Mouse (Mus musculus): ENCODE data around the gene Slc5a10. TPM values are rescaled to one million over a fixed set of nuclear protein-coding genes. Genes with fewer than 3 reads are reported as not detected.

Gene Slc5a10
- total RNA-seq (2021) = 1 to 10 TPM in 1 of 2 experiments, under 1 TPM in 1; 0.23 to 5.6 TPM
- long read RNA-seq, experiment 1 = 0 reads
- long read RNA-seq, experiment 2, partial matches to known transcripts = 2 of 7 reads
- long read RNA-seq, experiment 2, other reads (novel, unspliced or antisense) = 2 of 7 reads

DNA sequence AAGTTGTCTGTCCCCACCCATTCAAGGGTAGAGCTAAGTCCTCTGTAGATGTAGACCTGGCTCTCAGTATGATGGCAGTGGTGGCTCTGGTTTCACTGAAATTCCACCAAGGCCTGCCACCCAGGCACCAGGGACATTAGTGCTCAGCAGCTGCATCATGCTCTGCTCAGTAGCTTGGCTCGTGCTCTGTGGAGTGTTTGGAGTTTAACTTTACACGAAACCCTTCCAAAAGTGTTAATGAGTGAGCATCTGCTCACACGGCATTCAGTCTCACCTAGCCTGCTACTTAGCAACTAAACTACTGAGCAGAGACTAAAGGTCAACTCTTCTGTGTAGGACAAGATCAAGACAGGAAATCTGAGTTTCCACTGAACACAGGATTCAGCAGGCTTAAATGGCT, at the start of gene Slc5a10:
Gene Slc5a10 (minus strand): TSS at position 191 of the 400 bp plus-strand sequence.
- DNase-seq (ENCODE audit: low spot score in 2 of 2) = no peak

GRCm38 (mm10) chr11:61761584-61762407, 41.2 kb upstream of the Slc5a10 start, which contains the start of gene Prpsap2:
Gene Prpsap2, minus strand, starts transcription at chr11:61762088.
- DNase-seq (ENCODE audit: low spot score in 2 of 2) = peak; percentile 99 to 100

- DNase-seq (ENCODE audit: low spot score in 2 of 2) = no peak
These were observed 39.9 kb upstream of the Slc5a10 start for GRCm38 (mm10) chr11:61760518-61760917.

GRCm38 (mm10) chr11:61757151-61757550, 36.5 kb upstream of the Slc5a10 start:
- no peak for DNase-seq (ENCODE audit: low spot score in 2 of 2)

- DNase-seq (ENCODE audit: low spot score in 2 of 2) = no peak
These were observed 31.0 kb upstream of the Slc5a10 start for GRCm38 (mm10) chr11:61751612-61752011.

DNA sequence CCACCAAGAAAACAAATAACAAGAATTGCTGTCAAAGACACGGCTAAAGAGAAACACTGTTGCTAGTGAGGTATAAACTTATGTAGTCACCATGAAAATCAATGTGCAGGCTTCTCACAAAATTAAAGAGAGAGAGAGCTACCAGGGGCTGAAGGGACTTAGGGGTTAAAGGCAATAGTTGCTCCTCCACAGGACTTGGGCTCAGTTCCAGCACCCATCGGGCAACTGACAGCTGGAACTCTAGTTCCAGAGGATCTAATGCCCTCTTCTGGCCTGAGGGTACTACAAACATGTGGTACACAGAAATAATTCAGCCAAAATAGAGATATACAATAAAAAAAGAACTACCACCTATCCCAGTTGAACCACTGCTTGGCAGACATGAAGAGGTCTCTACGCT, 26.5 kb upstream of the Slc5a10 start:
- DNase-seq (ENCODE audit: low spot score in 2 of 2) = no peak

DNA sequence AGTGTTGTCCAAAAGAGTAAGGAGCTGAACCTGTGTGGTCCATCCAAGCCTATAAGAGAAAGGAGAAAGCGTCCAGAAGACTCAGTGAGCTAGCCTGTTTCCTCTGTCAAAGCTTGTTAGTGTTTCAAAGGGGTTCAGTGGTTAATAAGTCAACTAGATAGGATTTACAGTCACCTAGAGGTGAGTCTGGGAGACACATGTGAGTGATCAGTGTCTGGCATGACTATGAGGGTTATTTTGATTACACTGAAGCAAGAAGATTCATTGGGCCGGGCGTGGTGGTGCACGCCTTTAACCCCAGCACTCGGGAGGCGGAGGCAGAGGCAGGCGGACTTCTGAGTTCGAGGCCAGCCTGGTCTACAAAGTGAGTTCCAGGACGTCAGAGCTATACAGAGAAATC, 25.2 kb upstream of the Slc5a10 start:
- DNase-seq (ENCODE audit: low spot score in 2 of 2) = no peak

DNA sequence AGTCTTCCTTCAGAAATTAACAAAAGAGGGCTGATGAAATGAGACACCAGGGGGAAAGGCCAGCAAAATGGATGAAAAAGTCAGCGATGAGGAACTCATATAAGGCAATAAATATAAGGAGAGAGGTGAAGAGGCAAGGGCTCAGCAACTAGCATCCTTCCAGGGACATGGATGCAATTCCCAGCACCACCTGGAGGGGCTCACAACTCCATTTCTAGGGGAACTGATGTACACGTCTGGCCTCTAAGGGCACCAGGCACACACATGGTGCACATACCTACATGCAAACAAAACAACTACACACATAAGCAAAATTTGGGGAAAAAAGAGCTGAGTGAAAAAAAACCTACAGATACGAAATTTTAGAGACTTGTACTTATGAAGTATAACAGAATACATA, 23.8 kb upstream of the Slc5a10 start:
- DNase-seq (ENCODE audit: low spot score in 2 of 2) = no peak

DNA sequence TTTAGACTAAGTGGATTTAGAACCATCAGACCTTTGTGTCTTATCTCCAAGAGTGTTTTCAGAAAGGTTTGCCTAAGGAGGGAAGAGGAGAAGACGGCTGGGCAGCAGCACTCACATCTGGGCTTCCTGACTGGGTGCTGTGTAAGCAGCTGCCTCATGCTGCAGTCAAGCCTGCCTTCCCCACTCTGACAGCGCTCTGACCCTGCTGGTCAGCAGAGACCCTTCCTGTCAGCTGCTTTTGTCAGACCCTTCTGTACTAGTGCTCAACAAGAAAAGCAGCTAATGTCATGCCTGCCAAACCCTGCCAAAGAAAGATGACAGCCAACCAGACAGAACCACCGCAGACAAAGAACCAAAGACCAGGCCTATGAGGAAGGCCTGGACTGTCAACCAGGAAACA, 23.1 kb upstream of the Slc5a10 start:
- DNase-seq (ENCODE audit: low spot score in 2 of 2) = no peak

DNA sequence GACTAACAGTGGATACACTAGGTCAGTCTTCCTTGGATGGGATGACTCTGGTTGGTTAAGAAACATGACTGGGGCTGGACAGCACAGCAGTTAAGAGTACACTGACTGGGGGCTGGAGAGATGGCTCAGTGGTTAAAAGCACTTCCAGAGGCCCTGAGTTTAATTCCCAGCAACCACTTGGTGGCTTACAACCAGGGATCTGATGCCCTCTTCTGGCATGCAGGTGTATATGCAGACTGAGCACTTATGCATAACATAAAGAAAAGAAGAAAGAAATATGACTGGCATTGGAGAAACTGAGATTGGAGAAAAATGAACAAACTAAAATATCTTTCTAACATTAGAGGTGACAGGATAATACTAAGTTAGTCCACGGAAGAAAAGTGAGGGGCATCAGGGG, 19.9 kb upstream of the Slc5a10 start:
- DNase-seq (ENCODE audit: low spot score in 2 of 2) = no peak

GRCm38 (mm10) chr11:61737290-61737689, 16.7 kb upstream of the Slc5a10 start:
- DNase-seq (ENCODE audit: low spot score in 2 of 2) = no peak

GRCm38 (mm10) chr11:61732672-61733071, 12.0 kb upstream of the Slc5a10 start:
- no peak for DNase-seq (ENCODE audit: low spot score in 2 of 2)

- no peak for DNase-seq (ENCODE audit: low spot score in 2 of 2)
These were observed 7.4 kb upstream of the Slc5a10 start for GRCm38 (mm10) chr11:61728037-61728436.

DNA sequence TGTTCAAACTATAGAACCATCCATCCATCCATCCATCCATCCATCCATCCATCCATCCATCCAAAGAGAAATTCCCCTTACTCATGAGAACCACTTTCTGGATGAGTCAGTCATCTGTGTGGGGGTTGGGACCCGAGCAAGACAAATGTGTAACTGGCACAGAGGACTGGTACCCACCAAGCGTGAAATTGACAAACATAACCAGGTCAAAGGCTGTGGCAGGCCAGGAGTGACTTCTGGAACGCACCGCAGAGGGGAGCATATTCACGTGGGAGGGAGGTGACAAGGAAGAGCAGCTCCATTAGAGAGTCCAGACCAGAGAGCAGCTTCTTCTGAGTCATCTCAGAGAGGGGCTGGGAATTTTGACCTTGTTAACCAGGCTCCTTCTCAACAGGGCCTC, 1.5 kb upstream of the Slc5a10 start:
- DNase-seq (ENCODE audit: low spot score in 2 of 2) = no peak

- no peak for DNase-seq (ENCODE audit: low spot score in 2 of 2)
These were observed 800 bp downstream of the Slc5a10 start for GRCm38 (mm10) chr11:61719826-61720225.

DNA sequence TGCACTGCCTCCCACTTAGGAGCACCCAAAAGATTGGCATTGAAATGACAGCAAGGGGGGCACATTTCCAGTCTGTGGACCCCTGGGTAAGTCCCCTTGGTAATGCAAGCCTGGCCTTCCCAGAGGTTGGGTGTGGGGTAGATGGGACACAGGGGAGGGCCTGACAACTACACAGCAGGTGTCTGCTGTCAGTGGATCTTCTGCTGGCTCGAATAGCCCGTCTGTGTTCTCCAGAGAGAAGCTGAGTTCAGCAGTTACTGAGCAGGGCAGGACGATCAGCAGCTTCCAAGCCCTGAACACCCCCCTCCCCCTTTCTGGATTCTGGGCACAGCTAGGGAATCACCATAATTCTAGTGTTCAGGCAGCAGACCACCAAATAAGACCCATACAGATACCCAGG, 1.2 kb downstream of the Slc5a10 start:
- no peak for DNase-seq (ENCODE audit: low spot score in 2 of 2)

DNA sequence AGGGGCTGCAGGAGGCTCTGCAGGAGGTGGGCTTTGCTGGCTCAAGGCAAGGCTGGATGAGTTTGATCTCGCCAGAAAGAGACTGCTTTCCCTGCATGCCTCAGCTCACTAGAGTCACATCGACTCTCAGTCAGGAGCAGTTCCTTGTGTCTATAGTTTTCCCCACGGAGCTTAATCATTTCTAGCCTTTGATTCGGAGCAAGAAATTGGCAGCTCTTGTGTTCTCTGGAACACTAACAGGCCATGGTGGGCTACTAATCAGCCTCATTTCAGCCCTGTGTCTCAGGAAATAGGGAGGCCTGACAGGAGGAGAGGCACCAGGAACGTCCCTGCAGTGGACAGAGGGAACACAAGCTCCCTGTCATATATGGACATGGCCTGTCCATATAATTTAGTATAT, 2.6 kb downstream of the Slc5a10 start:
- DNase-seq (ENCODE audit: low spot score in 2 of 2) = no peak

DNA sequence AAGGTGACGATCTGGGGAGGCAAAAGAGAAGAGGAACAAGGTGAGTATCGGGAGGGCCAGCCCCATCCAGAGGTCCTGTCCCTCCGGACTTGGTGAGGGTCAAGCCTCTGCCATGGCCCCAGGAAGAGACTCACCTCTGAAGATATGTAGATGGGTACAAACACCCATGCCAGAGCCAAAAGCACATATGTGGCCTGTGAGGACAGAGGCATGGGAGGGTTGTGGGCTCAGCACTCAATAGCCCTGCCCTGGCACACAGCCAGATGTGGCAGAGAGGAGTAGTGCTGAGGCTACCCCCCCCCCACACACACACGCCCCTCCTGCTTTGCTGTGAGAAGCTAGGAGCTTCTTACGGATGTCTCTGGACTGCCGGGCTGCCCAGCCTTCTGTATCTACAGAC, 5.5 kb downstream of the Slc5a10 start:
- DNase-seq (ENCODE audit: low spot score in 2 of 2) = no peak

- peak in 1 of 2 experiments; percentile 35 for DNase-seq (ENCODE audit: low spot score in 2 of 2)
These were observed 6.1 kb downstream of the Slc5a10 start for GRCm38 (mm10) chr11:61714346-61715117.

GRCm38 (mm10) chr11:61713157-61713855, 7.3 kb downstream of the Slc5a10 start:
- DNase-seq (ENCODE audit: low spot score in 2 of 2) = peak in 1 of 2 experiments; percentile 36

- no peak for DNase-seq (ENCODE audit: low spot score in 2 of 2)
These were observed 11.7 kb downstream of the Slc5a10 start for GRCm38 (mm10) chr11:61708928-61709327.
